Mouse (Mus musculus): ENCODE data around the gene Mfap3.

DNA sequence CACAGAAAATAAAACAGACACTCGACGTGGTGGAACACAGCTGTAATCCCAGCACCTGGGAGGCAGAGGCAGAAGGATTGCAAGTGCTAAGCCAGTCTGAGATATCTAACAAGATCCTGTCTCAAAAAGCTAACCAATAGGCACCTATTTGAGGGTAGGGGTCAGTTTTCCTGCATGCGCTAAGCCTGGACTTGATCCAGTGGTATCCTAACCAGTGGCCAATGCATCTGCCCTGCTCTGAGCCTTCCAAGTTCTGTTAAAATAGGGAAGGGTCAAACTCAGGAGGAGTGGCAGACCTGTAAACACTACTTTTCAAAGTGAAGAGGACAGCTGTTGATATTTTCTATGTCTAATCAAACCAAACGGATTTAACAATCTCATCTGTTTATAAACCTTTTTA is 13.8 kb downstream of the Mfap3 start:
- TF ChIP-seq MAX (IDR thresholded peaks at IDR 0.05; ENCODE audit: low read depth) (no peak), SRF (IDR thresholded peaks at IDR 0.05; ENCODE audit: control insufficient read depth, insufficient read length, low read depth) (no peak), POLR2A (IDR thresholded peaks at IDR 0.05; ENCODE audit: insufficient read length, low read depth) (no peak), POLR2AphosphoS2 (IDR thresholded peaks at IDR 0.05; ENCODE audit: insufficient read length, low read depth) (no peak)

Measured in myocyte (in vitro differentiated cells).